Mouse (Mus musculus): ENCODE results near the gene Gm14325.
"Not testable (repeated sequence)": the region's sequence is repeated elsewhere in the genome, so short reads cannot be mapped to it uniquely, and the experiment has no call there.

Gene Gm14325

DNA sequence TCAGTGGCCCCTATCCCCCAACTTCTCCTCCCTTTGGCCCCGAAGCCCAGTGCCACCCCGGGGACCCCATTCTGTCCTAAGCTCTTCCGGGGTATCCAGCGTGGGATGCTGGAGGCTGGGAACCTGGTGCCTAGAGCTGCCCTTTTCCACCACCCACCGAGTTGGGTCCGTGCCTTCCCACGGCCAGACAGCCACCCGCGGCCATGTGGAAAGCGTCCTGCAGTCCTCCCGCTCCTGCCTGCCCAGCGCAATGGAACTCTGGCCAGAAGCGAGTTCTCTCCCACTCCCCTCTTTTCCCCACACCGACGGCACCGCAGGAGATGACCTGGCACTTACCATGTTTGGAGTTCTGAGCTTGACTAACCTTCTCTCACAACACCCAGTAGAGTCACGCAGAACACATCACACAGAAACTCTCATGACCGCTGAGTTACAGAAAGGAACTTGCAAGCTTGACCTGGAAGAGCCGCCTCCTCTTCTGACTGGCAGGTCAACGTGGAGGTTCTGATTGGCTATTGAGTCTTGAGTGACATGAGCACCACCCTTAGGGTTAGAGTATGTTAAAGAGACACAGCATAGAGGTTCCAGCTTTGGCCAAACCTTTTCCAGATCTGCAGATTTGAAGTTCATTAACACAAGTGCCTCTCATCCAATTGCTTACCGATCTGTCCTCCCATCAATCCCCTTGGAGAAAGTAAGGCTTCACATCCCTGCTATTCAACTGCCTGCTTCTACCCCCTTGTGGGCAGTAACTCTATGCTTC is at the start of gene Gm14325:
Gm14325 (minus strand) TSS at position 436 of the 763 bp plus-strand sequence.
- DNase-seq: peak; percentile 89

GRCm38 (mm10) chr2:177887743-177888142 is 47.6 kb upstream of the Gm14325 start:
- DNase-seq: not testable (repeated sequence)

- not testable (repeated sequence) for DNase-seq
These were observed 22.1 kb upstream of the Gm14325 start for GRCm38 (mm10) chr2:177862254-177862653.

DNA sequence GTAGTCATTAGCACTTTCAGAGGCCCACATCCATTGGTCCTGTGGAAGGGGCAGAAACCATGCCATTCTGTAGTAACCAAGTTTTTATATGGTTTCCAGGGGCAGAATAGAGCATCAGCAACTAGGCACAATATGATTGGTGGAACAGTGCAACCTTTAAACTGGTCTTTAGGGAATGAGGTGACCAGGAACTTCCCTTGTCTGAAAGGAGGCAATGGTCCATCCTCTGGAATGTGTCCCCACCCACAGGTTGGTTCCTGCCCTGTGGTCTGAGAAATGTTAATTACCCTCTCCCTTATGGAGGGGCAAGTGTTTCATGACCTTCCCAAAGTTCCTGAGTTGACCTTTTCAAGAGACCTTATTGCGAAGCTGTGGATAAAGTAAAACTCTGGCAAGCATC is 3.5 kb upstream of the Gm14325 start:
- not testable (repeated sequence) for DNase-seq

DNA sequence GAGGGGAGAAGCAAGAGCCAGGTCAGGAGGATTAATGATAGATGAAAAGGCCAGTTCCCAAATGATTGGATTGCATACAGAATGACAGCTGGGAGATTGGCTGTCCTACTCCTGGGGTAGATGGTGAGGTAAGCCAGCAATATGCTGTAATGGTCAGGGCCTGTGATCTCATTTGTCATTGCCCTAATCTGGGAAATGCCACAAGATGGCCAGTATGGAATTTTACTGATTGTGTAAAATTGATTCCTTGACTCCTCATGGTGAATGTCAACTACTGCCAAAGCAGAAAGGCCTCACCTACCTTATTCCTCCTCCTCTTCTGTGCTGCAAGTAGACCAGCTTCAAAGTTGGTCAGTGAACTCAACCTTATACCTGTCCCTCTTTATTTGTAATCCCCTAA is 3.4 kb downstream of the Gm14325 start:
- DNase-seq: not testable (repeated sequence)

- not testable (repeated sequence) for DNase-seq
These were observed 4.2 kb downstream of the Gm14325 start for GRCm38 (mm10) chr2:177835733-177836536.

DNA sequence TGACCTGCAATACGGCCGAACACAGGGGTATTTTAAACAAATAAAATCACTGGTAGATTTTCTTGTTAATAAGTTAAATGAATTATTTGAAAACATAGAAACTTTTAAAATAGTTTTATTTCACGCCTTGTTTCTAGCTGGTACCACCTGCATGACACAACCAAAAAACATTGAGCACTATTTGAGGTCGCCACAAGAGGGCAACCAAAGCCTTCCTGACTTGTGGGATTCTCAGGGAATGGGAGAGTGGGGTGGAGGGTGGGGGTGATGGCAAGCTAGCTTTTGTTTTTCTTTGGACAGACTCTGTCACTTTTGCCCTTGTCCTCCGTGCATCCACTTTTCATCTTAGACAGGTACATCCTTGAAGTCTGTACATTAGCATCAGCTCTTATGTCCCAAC is 18.2 kb downstream of the Gm14325 start:
- not testable (repeated sequence) for DNase-seq

- not testable (repeated sequence) for DNase-seq
These were observed 34.0 kb downstream of the Gm14325 start for GRCm38 (mm10) chr2:177806170-177806569.

GRCm38 (mm10) chr2:177787351-177787750 is 52.8 kb downstream of the Gm14325 start:
- DNase-seq: not testable (repeated sequence)

Data from kidney, adult 11 months (tissue).